Mouse (Mus musculus) layer of hippocampus, adult 9-11 months (tissue): ENCODE results near the gene Phox2a.
A peak's percentile ranks its signal among the peaks of the same experiment; 100 is the strongest.

Source experiments
- DNase-seq: peaks from one replicate; pipeline ENCODE4 v3.0.0; 2022

The Phox2a gene

GRCm38 (mm10) chr7:101817861-101818401 lies at the start of gene Phox2a:
Gene Phox2a (plus strand): TSS chr7:101818313.
- DNase-seq = no peak

GRCm38 (mm10) chr7:101770051-101770450 lies 48.1 kb upstream of the Phox2a start:
- DNase-seq = peak; percentile 41

DNA sequence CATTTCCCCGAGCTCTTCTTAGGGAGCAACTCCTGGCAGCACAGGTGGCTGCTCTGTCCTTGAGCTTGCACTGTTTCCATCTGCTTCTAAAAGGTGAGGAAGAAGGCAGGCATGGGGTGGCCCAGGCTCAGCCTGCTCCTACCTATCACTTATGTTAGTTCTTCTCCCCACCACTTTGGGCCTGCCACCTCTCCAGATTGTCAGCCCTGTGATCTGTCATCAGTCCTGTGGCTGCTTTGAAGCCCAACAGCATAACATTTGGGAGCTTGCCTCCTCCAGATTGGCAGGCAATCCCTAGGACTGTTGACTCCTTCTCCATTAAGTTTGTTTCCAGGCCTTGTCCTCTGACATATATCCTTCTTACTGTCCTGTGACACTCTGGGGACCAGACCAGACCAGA lies 46.5 kb upstream of the Phox2a start:
- DNase-seq = no peak

DNA sequence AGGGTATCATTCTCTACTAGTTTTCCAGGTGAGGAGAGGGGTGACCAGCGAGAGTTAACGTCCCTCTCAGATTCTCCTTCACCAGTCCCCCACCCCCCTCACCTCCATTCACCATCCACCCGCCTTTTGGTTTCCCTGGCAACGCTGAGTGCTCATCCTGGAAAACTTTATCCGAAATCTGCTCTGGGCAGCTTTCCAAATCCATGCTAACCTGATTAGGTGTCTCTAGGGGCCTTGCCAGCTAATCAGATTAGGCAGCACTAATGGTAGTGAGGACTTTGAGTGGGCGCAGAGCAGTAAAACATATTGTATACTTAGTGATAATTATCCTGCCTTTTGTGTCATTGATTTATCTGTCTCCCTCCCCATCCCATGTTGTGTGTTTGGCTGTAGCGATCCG lies 45.4 kb upstream of the Phox2a start:
- peak; percentile 53 for DNase-seq

GRCm38 (mm10) chr7:101777053-101777452 lies 41.1 kb upstream of the Phox2a start:
- DNase-seq = no peak

DNA sequence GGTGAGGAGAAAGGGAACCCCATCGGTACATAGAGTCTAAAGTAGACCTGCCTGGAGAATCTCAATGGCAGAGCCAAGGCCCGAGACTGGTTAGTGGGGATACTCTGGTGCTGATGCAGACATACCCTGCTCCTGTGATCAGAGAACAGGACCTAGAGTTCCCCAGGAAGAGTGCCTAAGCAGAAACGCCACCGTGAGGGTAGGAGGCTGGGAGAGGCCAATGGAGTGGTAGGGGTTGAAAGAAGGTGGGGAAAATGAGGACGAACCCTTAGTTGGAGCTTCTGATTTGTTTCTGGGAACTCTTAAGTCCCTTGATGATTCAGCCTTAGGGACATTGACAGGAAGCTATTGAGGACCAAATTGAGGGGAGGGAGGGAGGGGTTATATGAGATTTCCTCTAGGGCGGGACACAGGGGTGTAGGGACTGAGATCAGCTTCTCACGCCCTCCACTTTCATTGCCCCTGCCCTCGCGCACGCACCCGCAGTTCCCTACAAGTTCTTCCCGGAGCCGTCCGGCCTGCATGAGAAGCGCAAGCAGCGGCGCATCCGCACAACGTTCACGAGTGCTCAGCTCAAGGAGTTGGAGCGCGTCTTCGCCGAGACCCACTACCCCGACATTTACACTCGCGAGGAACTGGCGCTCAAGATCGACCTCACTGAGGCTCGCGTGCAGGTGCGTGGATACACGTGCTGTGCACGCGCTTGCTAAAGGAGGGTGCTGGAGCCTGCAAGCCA lies 2.4 kb downstream of the Phox2a start:
- DNase-seq = no peak

- no peak for DNase-seq
These were observed 3.7 kb downstream of the Phox2a start for GRCm38 (mm10) chr7:101821571-101822501.

- no peak for DNase-seq
These were observed 5.0 kb downstream of the Phox2a start for GRCm38 (mm10) chr7:101822836-101823757.

- DNase-seq = no peak
These were observed 5.9 kb downstream of the Phox2a start for GRCm38 (mm10) chr7:101823758-101824630.

DNA sequence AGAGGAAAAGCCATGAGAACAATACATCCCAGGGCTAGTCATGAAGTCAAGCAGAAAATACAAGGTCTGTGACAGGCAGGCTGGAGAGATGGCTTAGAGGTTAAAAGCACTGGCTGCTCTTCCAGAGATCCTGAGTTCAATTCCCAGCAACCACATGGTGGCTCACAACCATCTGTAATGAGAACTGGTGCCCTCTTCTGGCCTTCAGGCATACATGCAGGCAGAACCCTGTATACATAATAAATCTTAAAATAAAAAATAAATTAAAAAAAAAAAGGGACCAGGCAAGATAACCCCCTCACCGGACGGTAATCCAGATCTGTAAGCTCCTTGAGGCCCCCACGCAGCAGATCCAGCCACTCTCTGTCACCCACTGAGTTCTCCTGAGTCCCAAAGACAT lies 12.3 kb downstream of the Phox2a start:
- no peak for DNase-seq

- DNase-seq = no peak
These were observed 13.3 kb downstream of the Phox2a start for GRCm38 (mm10) chr7:101831437-101831836.

- no peak for DNase-seq
These were observed 14.3 kb downstream of the Phox2a start for GRCm38 (mm10) chr7:101832372-101832771.

- no peak for DNase-seq
These were observed 15.2 kb downstream of the Phox2a start for GRCm38 (mm10) chr7:101833352-101833751.

DNA sequence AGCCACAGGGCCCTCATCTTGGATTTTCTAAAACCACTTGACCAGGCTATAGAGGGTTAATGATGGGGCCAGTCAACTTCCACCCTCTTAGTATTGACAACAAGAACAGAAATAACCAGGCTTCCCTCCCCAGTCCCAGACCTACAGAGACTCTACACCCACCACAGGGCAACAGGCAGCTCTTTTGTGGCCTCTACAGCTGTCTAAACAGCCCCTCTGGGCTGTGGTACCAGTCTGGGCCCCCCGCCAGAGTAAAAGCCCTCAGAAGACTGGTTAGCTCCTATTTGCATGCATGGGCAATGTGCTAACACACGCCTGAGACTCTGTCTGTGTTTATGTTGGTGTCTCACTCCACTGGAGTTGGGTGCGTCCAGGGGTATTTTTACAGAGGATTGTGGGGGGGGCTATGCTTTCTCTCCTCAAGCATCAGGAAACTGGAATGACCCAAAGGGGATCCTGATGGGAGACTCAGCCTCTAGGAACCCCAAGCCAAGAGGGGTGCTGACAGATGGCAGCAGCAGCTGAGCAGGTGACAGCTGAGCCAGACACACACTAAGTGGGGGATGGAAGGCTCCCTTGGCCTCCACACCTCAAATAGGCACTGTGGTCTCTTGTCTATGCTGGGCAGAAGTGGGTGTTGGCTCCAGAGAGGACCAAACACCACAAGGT lies 15.9 kb downstream of the Phox2a start:
- DNase-seq = no peak

GRCm38 (mm10) chr7:101834903-101835302 lies 16.8 kb downstream of the Phox2a start:
- no peak for DNase-seq

DNA sequence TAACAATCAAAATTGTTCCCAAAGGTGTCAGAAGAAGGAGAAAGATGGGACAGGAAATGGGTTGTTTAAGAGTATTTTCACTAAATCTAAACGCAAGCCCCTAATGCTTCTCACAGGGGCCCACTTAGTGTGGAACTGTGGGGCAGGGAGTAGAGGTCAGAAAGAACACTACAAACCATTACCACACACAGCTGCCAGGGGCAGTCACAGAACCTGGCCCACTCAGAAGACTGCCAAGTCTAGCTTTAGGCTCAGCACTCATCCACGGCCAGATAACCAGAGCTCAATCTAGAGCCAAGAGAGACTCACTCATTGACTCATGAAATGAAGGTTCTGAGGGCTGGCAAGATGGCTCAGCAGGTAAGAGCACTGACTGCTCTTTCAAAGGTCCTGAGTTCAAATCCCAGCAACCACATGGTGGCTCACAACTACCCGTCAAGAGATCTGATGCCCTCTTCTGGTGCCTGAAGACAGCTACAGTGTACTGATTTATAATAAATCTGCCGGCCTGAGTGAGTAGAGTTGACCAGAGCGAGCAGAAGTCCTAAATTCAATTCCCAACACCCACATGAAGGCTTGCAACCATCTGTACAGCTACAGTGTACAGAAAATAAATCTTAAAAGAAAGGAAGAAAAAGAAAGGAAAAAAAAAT lies 17.5 kb downstream of the Phox2a start:
- DNase-seq = no peak

DNA sequence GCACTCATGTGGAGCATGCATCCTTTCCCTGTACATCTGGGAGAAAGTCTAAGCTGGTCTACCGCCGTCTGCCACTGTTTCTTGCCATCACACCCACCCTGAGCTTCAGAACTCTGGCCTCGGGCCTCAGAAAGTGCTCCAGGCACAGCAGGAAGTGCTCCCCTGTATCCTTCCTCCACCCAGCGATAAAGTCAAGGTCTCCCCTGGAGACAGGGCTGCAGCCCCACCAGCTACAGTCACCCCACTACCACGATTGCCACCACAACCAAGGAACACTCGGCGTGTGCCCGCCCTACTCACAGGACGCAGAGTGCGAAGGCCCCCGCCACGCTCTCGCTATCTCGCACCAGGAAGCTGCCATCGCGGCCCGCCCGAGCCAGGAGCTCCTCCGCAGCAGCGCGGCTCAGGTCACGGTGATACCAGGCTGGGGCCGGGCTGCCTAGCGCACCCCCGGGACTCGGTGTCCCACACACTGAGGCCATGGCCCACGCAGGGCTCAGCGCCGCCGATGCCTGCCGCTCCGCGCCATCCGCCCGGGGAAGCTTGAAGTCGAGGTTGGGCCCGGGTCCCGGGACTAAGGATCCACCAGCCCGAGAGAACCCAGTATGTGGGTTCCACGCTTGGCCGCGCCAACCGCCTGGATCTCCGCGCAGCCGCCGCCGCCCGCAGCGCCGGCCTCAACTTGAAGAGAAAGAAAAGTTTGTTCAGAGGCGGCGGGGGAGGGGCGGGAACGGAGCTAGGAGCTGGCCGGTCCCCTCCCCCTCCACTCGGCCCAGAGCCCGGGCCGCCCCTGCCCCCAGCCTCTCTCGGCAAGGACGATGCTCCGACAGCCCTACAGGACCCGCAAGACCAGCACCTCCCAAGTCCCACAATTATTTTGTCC lies 18.4 kb downstream of the Phox2a start:
- DNase-seq = peak; percentile 25

DNA sequence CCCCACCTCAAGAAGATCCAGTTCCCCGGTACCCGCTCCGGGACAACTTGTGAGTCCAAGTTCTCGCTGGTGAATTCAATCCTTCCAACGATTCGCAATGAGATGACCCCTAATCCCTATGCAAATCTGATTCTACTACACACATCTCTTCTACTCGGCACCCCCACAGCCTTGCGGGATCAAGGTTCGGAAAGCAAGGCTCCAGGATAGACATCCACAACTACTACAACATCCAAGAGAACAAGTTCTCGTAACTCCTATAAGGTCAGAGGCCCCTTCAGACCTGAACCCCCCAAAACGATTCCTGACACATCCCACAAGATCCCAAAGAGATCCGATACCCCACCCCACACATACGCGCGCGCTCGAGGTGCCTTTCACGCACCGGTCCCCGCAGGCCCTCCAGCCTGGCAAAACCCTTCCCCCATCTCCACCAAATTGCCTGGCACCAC lies 19.1 kb downstream of the Phox2a start:
- no peak for DNase-seq
